Mouse (Mus musculus) spleen, postnatal 14 days (tissue): ENCODE results near the gene Rad51.

Experiments used
- DNase-seq, 2 experiments: peaks; one replicate each; pipeline ENCODE4 v3.0.0; 2021 to 2022; ENCODE audit warnings: low spot score in 2 of 2

Rad51 gene

DNA sequence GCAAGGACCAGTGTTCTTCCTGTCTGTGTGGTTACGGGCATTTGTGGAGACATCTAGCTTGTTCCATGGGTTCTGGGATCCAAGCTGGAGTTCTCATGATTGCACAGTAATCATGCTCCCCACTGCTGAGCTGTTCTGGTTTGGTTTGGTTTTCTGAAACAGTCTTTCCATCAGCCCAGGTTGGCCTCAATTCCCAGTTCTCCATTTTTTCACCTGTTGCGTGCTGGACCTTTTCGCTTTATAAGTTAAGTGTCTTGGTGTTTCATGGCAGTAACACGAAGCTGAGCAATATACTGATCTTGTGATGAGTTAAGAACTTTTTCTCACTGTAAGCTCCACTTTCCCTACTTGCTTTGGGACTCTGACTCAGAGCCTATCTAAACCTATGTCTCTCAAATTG lies 51.4 kb downstream of the Rad51 start:
- no peak for DNase-seq

DNA sequence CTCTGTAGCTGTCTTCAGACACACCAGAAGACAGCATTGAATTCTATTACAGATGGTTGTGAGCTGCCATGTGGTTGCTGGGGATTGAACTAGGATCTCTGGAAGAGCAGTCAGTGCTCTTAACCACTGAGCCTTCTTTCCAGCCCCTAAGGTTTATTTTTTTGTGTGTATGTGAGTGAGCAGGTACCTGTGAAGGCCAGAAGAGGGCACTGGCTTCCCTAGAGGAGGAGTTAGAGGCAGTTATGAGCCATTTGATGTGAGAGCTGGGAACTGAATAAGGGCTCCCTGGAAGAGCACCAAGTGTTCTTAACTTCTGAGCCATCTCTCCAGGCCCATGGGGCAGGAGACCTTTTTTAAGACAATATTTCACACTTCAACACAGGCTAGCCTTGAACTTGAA lies 52.8 kb downstream of the Rad51 start:
- DNase-seq, result no peak

DNA sequence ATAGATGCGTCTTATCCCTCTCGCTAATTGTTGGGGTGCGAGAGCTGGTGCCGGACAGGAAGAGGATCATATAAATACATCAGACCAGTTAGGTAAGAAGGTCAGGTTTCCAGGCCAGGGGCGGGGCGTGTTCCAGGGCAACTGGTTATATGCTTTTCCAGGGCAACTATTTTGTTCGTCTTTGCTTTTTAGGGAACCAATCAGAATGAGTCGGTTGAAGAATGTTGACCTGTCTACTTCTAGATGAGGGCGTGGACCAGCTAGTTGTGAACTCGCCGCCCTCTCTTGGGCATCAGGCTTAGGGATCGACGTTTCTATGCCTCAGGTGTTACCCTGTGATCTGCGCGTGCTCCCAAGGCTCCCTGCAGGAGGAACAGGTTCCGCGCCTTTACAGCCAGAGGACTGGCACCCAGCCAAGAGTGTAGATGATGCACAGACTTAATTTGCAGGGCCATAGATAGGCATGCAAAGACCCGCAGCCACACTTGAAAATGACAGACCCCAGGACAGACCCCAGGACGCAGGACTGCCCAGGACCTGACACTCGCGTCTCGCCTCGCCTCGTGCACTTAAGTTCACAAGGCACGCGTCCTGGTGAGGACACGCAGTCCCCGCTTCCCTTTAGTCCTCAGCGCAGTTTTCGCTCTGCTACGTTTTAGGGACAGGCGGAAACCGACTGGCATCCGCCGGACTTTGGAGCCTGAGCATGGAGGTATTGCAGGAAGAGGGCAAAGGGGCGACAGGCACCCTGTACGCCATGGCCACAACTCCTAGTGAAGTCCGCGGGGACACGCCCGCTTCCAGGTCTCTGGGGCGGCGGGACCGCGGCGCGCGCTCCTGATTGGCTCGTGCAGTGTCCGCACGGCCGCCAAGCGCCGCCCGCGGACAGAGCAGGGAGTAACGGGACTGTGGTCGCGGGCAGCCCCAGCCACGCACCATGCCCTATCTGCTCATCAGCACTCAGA lies 54.6 kb downstream of the Rad51 start, which contains the start of gene Gchfr:
Gene Gchfr (plus strand): TSS at position 873 of the 965 bp plus-strand sequence.
- DNase-seq, result no peak

DNA sequence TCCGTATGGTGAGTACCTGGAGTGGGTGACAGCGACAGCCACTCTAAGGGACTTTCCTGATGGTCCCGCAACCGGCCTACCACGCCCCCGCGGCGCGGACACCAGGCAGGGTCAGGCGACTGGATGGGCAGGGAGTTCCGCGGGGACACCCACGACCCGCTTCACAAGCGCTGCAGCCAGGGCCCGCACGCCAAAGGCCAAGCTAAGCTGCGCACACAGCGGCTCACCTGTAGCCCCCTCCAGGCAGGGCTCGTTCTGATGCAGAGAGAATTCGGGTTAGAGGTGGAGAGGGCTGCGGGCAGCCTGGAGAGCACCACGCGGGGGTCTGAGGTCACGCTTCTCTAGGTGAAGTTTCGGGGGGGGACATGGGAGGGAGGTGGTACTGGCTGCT lies 55.3 kb downstream of the Rad51 start:
- DNase-seq, result no peak

DNA sequence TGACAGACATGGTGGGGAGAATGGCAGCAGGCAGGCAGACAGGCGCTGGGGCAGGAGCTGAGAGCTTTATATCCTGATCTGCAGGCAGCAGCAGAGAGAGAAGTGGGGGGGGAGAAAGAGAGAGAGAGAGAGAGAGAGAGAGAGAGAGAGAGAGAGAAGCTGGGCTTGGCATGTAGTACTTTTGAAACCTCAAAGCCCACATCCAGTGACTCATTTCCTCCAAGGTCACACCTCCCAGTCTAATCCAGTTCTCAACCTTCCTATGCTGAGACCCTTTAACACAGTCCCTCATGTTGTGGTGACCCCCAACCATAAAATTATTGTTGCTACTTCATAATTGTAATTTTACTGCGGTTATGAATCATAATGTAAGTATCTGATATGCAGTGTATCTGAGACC lies 57.7 kb downstream of the Rad51 start:
- DNase-seq, result no peak

DNA sequence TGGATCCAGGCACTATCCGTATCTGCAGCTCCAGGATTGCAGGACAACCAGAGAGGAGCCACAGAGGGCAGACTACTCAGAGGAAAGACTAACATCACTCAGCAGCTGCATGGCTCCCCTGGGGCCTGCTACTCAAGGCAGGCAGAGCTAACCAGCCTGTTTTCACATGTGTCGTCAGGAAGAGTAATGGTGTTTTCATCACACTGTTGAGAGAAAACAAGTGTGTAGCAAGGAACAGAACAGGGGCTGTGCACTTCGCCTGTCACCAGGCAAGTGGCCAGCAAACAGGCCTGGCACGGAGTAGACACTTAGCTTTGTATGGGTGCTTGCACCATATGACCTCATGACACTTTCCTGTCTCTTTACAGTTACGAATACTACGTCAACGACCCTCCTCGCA lies 59.0 kb downstream of the Rad51 start:
- DNase-seq, result no peak

DNA sequence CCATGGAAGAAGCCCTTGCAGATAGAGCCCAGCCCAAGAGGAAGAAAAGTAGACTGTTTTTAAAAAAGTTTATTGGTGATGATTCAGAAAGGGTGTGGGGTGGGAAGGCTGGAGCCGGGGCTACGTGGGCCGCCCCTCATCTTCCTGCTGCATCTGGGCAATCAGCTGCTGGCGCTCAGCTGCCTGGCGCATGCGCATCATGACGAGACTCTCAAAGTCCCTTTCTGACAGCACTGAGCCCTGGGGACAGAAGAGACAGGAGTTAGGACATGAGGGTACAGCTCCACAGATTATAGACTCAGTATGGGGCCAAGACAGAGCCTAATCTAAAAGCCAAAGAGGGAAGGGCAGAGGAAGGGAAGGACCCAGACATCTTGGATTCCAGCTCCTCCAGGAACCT lies 59.9 kb downstream of the Rad51 start:
- no peak for DNase-seq

DNA sequence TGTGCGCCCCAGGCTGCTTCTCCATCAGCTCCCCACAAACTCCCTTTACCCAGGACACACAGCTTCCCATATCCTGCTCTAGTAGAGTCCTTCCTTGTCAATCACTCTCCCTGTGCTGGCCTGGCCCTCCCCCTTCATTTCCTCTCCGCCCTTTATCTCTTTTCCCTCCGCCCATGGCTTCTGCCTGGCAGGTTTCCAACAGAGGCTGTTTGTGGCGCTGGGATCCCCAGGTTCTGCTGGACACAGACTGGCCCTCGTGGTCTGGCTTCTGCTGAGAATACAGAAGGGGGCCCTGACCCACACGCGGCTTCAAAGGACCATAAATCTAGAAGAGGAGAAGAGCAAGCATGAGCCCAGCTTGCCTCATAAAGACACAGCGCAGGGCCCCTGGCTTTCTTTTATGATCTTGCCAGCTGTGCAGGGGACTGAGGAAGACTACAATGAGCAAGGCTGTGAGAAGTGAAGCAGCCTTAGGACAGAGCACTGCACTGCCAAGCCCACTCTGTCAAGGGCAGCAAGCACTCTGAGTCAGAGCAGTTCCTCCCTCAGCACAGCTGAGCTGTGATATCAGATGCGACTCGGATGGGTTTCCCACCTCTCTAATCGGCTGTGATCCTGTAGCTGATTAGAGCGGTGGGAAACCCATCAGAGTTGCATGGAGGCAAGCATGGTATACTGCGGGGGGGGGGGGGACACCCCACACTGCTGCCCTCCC lies 60.4 kb downstream of the Rad51 start:
- peak in 1 of 2 experiments; percentile 45 for DNase-seq

DNA sequence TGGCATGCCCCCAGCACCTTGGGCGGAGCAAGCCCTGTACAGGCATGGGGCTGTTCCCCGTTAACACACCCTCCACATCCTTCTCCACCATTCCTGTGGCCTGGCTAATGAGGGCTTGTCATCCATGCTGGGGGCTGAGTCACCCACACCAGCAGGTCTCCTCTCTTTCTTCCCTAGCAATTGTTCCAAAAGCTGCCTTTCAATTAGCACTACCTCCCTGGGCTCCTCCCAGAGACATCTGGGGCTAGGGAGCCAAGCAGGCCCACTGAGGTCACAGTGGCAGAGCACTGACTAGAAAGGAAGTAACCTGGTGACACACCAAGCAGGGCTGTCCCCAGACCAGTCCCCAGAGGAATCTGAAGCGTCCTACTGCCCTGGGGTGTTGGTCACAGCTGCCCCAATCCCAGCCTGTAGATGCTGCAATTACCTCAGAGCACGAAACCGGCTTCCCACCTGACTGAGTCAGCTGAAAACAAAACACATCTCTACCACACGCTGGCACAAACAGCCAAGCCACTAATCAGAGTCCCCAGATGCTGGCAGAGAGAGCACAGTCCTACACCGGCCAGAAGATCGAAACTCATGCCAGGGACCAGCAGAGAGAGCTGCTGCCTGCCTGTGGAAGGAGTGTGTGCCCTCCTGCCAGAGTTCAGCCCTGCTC lies 61.5 kb downstream of the Rad51 start, which contains the start of gene Gm14137:
Gene Gm14137 (plus strand): TSS at position 519 of the 661 bp plus-strand sequence.
- no peak for DNase-seq

DNA sequence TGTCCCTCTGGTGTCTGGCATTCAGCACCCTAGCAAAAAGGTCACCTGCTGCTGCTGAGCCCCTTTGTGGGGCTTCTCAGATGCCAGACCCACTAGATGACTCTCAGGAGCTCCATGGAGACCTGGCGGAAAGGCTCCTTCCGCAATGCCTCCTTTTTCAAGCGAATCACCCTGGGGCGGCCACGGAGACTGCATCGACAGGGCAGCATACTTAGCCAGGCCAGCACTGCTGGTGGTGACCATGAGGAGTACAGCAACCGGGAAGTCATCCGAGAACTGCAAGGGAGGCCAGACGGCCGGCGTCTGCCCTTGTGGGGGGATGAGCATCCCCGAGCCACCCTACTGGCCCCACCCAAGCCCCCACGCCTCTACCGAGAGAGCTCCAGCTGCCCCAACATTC lies 62.3 kb downstream of the Rad51 start:
- DNase-seq, result no peak

DNA sequence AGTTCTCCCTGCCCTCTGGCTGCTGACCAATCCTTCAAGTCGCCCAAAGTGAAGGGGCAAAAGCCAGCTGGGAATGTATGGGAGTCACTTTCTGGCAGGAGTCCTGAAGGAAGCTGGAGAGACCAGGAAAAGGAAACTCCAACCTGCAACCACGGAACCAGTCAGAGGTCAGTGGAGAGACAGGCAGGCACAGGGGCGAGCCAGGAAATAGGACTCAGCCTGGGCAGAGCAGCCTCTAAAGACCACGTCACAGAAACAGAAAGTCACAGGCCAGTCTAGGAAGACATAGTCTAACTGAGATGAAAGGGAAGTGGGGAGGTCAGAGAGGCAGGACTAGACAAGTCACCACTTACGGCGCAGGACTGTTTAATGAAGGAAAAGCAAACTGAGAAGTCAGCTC lies 63.0 kb downstream of the Rad51 start:
- DNase-seq, result no peak

DNA sequence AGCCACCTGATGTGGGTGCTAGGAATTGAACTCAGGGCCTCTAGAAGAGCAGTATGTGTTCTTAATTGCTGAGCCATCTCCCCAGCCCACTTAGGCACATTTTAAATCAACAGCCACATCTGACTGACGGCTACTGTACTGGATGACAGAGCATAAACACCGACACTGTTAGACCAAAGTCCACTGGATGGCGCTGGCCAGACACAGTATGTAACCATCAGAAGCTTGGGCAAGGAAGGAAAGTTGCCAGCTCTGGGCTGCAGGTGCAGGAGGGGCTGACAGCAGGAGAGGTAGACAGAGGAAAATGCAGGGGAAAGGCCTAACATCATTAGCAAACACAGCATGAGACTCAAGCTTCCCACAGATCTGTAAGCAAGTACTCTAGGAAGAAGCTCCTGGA lies 64.2 kb downstream of the Rad51 start:
- no peak for DNase-seq

DNA sequence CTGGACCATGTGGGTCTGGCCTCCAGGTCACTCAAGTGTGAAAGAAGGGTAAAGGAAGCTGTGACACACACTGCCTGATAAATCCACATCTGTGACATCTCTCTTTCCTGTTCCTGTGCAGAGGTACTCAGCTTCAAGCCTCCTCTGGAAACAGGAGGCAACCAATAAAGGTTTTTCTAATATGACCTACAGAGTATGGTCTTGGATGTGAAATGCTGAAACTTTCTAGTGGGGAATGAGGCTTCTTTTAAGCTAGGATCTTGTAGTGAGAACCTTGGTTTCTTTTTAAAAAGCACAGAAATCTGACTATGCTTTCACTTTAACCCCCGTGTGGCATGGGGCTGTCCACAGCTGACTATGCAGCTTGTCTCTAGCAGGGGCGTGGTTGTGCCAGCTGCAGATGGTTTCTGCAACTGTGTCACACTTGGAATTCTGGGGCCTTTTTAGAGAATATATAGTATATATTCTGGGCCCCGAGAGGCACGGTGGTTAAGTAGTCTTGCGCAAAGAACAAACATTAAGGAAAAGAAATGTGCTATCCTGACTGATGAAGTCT lies 64.9 kb downstream of the Rad51 start:
- no peak for DNase-seq

DNA sequence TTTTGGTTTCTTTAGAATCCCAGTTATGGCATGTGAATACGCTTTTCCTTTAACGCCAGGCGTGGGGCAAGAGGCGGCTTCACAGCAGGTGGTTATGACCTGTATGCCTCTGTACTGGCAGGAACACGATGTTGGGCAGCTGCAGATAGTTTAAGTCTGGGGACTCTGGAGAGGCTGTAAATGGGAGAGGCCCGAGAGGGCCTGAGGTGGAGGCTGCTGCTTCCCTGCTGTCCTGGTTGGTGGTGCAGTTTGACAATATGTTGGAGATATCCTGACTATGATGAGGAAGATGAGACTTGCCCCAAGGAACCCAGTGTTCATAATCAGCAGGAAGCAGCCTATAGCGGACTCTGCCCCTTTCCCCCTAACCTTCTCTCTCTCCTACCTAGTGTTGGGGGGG lies 70.3 kb downstream of the Rad51 start:
- no peak for DNase-seq

DNA sequence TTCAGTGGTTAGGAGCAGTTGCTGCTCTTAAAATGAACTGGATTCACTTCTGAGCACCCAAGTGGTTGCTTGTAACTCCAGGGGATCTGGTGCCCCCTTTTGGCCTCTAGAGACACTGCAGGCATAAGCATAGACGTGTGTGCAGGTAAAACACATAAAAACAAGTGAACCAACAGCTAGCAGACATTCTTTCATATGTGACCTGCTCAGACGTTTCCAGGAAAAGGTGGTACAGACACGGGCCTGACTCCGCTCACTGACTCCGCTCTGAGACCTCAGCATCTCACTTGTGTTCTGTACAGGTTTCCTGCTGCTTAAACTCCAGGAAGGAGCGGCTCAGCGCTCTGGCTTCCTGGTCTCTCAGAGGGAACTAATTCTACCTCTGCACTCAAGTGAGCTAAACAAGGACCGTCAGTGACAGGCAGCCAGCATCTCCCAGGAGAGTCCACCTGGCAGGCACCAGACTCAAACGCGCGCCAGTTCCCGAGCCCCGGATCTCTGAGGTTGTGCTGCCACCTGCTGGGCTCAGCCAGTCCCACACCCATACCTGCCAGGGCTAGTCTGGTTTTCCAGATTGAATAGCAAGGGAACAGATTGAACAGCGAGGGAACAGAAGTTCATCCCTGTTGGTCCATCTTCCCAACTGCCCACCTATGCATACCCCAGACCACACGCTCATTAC lies 76.6 kb downstream of the Rad51 start:
- peak; percentile 79 to 86 for DNase-seq

DNA sequence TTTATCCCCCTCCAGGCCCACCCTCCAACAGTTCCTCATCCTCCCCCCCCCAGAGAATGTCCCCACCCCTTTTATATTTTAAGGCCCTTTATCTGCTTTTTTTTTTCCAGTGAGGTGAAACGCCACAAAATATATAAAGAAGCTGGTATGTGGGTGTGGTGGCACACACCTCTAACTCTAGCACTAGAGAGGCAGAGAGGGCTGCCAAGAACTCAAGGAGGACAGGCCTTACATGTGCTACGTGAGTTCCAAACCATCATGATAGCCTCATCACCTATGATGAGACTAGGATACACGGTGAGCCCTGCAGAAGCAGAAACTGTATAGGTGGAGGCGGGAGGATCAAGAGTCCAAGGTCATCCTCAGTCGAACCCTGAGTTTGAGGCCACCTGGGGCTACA lies 78.4 kb downstream of the Rad51 start:
- no peak for DNase-seq

DNA sequence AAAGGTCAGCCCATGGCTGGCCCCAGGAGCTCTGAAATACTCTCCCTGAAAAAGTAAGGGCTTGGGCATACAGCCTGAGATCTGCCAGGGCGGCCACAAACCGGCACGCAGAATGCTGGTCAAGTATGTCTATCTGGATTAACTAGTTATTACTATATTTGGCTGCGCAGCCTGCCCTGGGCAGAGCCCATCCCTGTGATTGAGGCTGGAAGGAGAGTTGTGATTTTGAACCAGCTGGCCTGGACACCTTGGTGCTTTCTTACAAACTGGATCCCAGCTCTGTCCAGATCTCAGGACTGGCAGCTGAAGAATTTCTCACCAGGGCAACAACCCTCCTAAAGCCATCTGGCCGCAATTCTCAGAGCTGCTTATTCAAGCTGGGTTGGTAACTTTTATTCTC lies 81.5 kb downstream of the Rad51 start:
- no peak for DNase-seq

DNA sequence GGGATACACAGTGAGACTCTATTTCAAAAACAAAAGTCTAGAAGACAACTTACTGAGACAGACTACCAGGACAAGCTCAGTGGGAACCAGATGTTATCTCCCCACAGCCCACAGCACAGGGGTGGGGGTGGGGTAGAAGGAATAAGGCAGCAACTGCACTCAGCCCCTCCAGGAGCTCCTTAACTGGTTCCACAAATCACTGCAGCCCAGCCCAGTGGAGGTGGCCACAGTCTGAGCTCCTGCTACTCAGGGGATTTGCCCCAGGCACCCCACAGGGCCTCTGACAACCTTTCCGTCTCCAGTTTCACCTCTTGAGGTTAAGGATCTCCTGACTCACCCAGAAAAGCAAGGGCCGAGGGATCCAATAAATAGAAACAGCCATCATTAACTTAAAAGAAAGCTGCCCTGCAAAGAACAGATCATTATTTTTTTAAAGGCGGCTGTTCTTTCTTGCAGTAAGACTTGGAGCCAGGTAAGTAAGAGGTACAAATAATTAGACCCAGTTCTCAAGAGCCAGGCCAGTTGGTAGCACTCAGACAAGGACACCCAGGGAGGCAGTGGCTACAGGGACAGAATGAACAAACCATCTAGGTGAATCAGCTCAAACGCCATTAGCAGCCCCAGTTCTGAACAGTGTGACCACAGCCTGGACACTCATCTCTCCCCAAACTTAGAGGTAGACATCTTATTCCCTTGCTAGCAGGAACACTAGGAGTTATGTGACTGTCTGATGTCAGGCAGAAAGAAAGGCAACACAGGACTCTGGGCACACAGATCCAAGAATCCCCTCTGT lies 83.9 kb downstream of the Rad51 start:
- DNase-seq, result no peak
